Mouse (Mus musculus) NIH3T3 (cell line): ENCODE data around the gene Gm13030.
"Not testable (repeated sequence)": the region's sequence is repeated elsewhere in the genome, so short reads cannot be mapped to it uniquely, and the experiment has no call there.

ENCODE experiments used
- DNase-seq: peaks from one replicate; pipeline ENCODE4 v3.0.0-alpha.2; 2012; ENCODE audit warnings: low read depth

Gene Gm13030

GRCm38 (mm10) chr4:138873864-138874263 is at the start of gene Gm13030:
Gene Gm13030 (minus strand): TSS chr4:138873964.
- DNase-seq, result no peak

- peak; percentile 94 for DNase-seq
Observed at GRCm38 (mm10) chr4:138922131-138922459, 48.3 kb upstream of the Gm13030 start.

GRCm38 (mm10) chr4:138921254-138922130 is 47.7 kb upstream of the Gm13030 start:
- DNase-seq, result no peak

GRCm38 (mm10) chr4:138917282-138917681 is 43.5 kb upstream of the Gm13030 start:
- no peak for DNase-seq

GRCm38 (mm10) chr4:138913797-138914196 is 40.0 kb upstream of the Gm13030 start, which contains the start of gene Otud3:
Gene Otud3 (minus strand): TSS chr4:138913945.
- peak; percentile 95 for DNase-seq

- peak; percentile 7 for DNase-seq
Observed at GRCm38 (mm10) chr4:138913141-138913787, 39.5 kb upstream of the Gm13030 start.

GRCm38 (mm10) chr4:138905624-138906337 is 32.0 kb upstream of the Gm13030 start:
- no peak for DNase-seq

- DNase-seq, result no peak
Observed at GRCm38 (mm10) chr4:138899361-138899760, 25.6 kb upstream of the Gm13030 start.

GRCm38 (mm10) chr4:138893789-138894188 is 20.0 kb upstream of the Gm13030 start:
- not testable (repeated sequence) for DNase-seq

GRCm38 (mm10) chr4:138892655-138893054 is 18.9 kb upstream of the Gm13030 start:
- no peak for DNase-seq

GRCm38 (mm10) chr4:138889635-138890034 is 15.9 kb upstream of the Gm13030 start:
- DNase-seq, result no peak

GRCm38 (mm10) chr4:138889165-138889564 is 15.4 kb upstream of the Gm13030 start:
- DNase-seq, result no peak

GRCm38 (mm10) chr4:138884261-138884660 is 10.5 kb upstream of the Gm13030 start:
- peak; percentile 86 for DNase-seq

- DNase-seq, result no peak
Observed at GRCm38 (mm10) chr4:138882179-138882578, 8.4 kb upstream of the Gm13030 start.

- no peak for DNase-seq
Observed at GRCm38 (mm10) chr4:138880811-138881584, 7.2 kb upstream of the Gm13030 start.

- DNase-seq, result no peak
Observed at GRCm38 (mm10) chr4:138879808-138880207, 6.0 kb upstream of the Gm13030 start.

- DNase-seq, result no peak
Observed at GRCm38 (mm10) chr4:138878783-138879182, 5.0 kb upstream of the Gm13030 start.

GRCm38 (mm10) chr4:138877731-138878130 is 4.0 kb upstream of the Gm13030 start, which contains the start of gene Pla2g2e:
Gene Pla2g2e (plus strand): TSS chr4:138877942.
- DNase-seq, result peak; percentile 52

GRCm38 (mm10) chr4:138875986-138876385 is 2.2 kb upstream of the Gm13030 start:
- DNase-seq, result no peak

GRCm38 (mm10) chr4:138875275-138875674 is 1.5 kb upstream of the Gm13030 start:
- not testable (repeated sequence) for DNase-seq

GRCm38 (mm10) chr4:138868666-138869065 is 5.1 kb downstream of the Gm13030 start:
- DNase-seq, result no peak

- DNase-seq, result peak; percentile 80
Observed at GRCm38 (mm10) chr4:138866413-138866812, 7.4 kb downstream of the Gm13030 start.
